Mouse (Mus musculus) lung, postnatal 0 days (tissue): ENCODE results near the gene Cdc42bpa. TPM values are rescaled to one million over a fixed set of nuclear protein-coding genes. Genes with fewer than 3 reads are reported as not detected.

Experiments
- ATAC-seq: fragments of 200-750 bp; cut with Nextera tagmentation; 2 replicates; pipeline ENCODE4 v1.8.0; 2017; ENCODE audit warnings: moderate library complexity
- DNase-seq: peaks from one replicate; pipeline ENCODE4 v3.0.0-alpha.2; 2016; ENCODE audit warnings: low spot score
- H3K27ac ChIP-seq: fragments of 300-500 bp; sonication (generic); 2 replicates; pipeline ENCODE4 v1.5.1; 2014; ENCODE audit warnings: antibody characterized with exemption, mild to moderate bottlenecking, low read length, mixed read lengths
- H3K27me3 ChIP-seq: fragments of 300-500 bp; sonication (generic); replicated peaks from 2 replicates; pipeline ENCODE4 v1.6.1; 2014; ENCODE audit warnings: low read length, mixed read lengths; ENCODE audit not compliant: insufficient read depth
- H3K36me3 ChIP-seq: fragments of 300-500 bp; sonication (generic); 2 replicates; pipeline ENCODE4 v1.6.1; 2014; ENCODE audit warnings: low read length, mixed read lengths; ENCODE audit not compliant: insufficient read depth
- H3K4me1 ChIP-seq: fragments of 300-500 bp; sonication (generic); 2 replicates; pipeline ENCODE4 v1.6.1; 2014; ENCODE audit warnings: antibody characterized with exemption, low read depth, low read length, mixed read lengths; ENCODE audit not compliant: insufficient read depth
- H3K4me2 ChIP-seq: fragments of 300-500 bp; sonication (generic); replicated peaks from 2 replicates; pipeline ENCODE4 v1.6.1; 2014; ENCODE audit warnings: low read depth, mild to moderate bottlenecking, low read length, moderate library complexity, mixed read lengths
- H3K4me3 ChIP-seq: fragments of 300-500 bp; sonication (generic); 2 replicates; pipeline ENCODE4 v1.5.1; 2014; ENCODE audit warnings: low read depth, low read length
- H3K9ac ChIP-seq: fragments of 300-500 bp; sonication (generic); replicated peaks from 2 replicates; pipeline ENCODE4 v1.6.1; 2014; ENCODE audit warnings: low read depth, mild to moderate bottlenecking
- H3K9me3 ChIP-seq: fragments of 300-500 bp; sonication (generic); 2 replicates; pipeline ENCODE4 v1.6.1; 2016; ENCODE audit warnings: low read length, mixed read lengths
- CTCF ChIP-seq: IDR thresholded peaks from 2 replicates; pipeline ENCODE4 v1.5.1; 2016; ENCODE audit warnings: antibody characterized with exemption, mild to moderate bottlenecking
- EP300 ChIP-seq: IDR thresholded peaks from 2 replicates; pipeline ENCODE4 v1.6.1; 2016; ENCODE audit warnings: antibody characterized with exemption, mild to moderate bottlenecking, control low read depth
- WGBS: fragments of 180-500 bp; shearing (Covaris S2); extraction: QIAGEN DNeasy Blood & Tissue Kit; methylation state at CpG from one replicate; pipeline ENCODE4 v1.1.7; 2014; 5-methylcytosine and 5-hydroxymethylcytosine counted together
- polyA plus RNA-seq: library from polyadenylated mRNA; unstranded; fragments of >200 nt; fragmentation: Nextera tagmentation; extraction: Ambion mirVana; gene quantifications from 2 replicates; pipeline ENCODE4 v1.2.1, GENCODE M21; 2015

The Cdc42bpa gene
- polyA plus RNA-seq, 1 experiment from 2014 or later: 17.9 TPM

GRCm38 (mm10) chr1:179982933-179983332 lies 22.7 kb downstream of the Cdc42bpa start:
- WGBS: 81% methylated on average over 1 of the region's 1 CpGs
- 0 out of 2 replicates have a peak, but pooled peaks cover 5% of the 10 kb centered on the region for H3K4me1 ChIP-seq
- no peak for TF ChIP-seq EP300
- TF ChIP-seq CTCF: no peak
- no peaks in the 10 kb centered on the region for H3K27me3 ChIP-seq
- no peak overlapping the region for H3K4me3 ChIP-seq
- no peak overlapping the region for H3K27ac ChIP-seq
- H3K4me2 ChIP-seq: no peak overlapping the region
- ATAC-seq (no peak), DNase-seq (no peak)
- H3K36me3 ChIP-seq: no peaks in the 10 kb centered on the region
- H3K9ac ChIP-seq: no peak overlapping the region
- H3K9me3 ChIP-seq: no peaks in the 10 kb centered on the region

DNA sequence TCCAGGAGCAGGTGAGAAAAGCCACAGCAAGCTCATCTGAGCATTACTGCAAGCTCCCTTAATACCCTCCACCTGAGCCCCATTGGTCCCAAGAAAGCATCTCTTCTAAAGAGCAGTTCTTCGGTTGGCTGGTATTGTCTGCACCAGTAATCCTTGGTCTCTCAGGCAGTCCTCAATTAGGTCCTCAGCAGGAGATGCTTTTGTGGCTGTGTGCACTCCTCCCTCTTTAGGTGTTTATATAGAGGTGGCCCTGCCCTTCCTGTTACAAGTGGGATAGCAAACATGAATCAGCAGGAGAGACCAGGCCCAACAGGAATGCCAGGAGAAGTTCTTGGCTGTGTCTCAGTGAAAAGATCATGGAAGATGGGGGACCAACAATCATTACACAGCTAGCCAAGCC lies 23.9 kb downstream of the Cdc42bpa start:
- Histone ChIP-seq H3K27me3 (no peaks in the 10 kb centered on the region), H3K4me1 (0 out of 2 replicates have a peak, but pooled peaks cover 5% of the 10 kb centered on the region), H3K9ac (no peak overlapping the region), H3K27ac (no peak overlapping the region), H3K36me3 (no peaks in the 10 kb centered on the region), H3K4me3 (no peak overlapping the region), H3K9me3 (no peaks in the 10 kb centered on the region), H3K4me2 (no peak overlapping the region)
- WGBS: 70% methylated on average over 1 of the region's 1 CpGs
- ATAC-seq (no peak), DNase-seq (no peak)
- TF ChIP-seq EP300: no peak
- TF ChIP-seq CTCF: no peak

GRCm38 (mm10) chr1:179991660-179992235 lies 31.5 kb downstream of the Cdc42bpa start:
- Histone ChIP-seq H3K9me3 (no peaks in the 10 kb centered on the region), H3K4me3 (no peak overlapping the region), H3K4me2 (0 out of 2 replicates have a peak overlapping the region, but pooled peaks have one; percentile 19), H3K27ac (no peak overlapping the region), H3K27me3 (no peaks in the 10 kb centered on the region), H3K9ac (no peak overlapping the region), H3K36me3 (no peaks in the 10 kb centered on the region), H3K4me1 (no peaks in the 10 kb centered on the region)
- TF ChIP-seq CTCF (no peak), EP300 (no peak)
- 30% methylated on average over 6 of the region's 6 CpGs for WGBS
- DNase-seq (no peak), ATAC-seq (no peak)

DNA sequence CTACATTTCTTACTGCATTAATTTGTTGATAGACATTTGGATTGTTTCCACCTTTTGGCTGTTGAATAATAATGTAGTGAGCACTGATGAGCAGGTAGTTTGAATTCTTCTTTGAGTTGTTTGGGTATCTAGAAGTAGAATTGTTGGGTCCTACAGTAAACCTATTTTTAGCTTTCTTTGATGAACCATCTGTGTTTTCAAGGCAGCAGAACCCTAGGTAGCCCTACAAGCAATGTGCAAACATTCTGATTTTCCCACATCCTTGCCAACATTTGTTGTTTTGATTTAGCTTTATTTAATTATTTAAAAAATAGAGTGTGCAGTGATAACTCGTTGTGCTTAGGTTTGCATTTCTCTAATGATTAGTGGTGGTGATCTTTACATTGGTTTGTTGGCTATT lies 32.0 kb downstream of the Cdc42bpa start:
- no peaks in the 10 kb centered on the region for H3K9me3 ChIP-seq
- DNase-seq (no peak), ATAC-seq (no peak)
- no peak for TF ChIP-seq CTCF
- no peak for TF ChIP-seq EP300
- no peaks in the 10 kb centered on the region for H3K36me3 ChIP-seq
- 50% methylated on average over 1 of the region's 1 CpGs for WGBS
- no peaks in the 10 kb centered on the region for H3K4me1 ChIP-seq
- no peak overlapping the region for H3K4me3 ChIP-seq
- no peak overlapping the region for H3K9ac ChIP-seq
- H3K27me3 ChIP-seq: no peaks in the 10 kb centered on the region
- H3K4me2 ChIP-seq: no peak overlapping the region
- no peak overlapping the region for H3K27ac ChIP-seq

GRCm38 (mm10) chr1:180008057-180008456 lies 47.8 kb downstream of the Cdc42bpa start:
- H3K27ac ChIP-seq: no peak overlapping the region
- ATAC-seq (no peak), DNase-seq (peak; percentile 31)
- no peak overlapping the region for H3K4me2 ChIP-seq
- TF ChIP-seq EP300 (no peak), CTCF (peak; percentile 56)
- H3K27me3 ChIP-seq: no peaks in the 10 kb centered on the region
- H3K9me3 ChIP-seq: no peaks in the 10 kb centered on the region
- H3K36me3 ChIP-seq: no peaks in the 10 kb centered on the region
- no peak overlapping the region for H3K4me3 ChIP-seq
- H3K9ac ChIP-seq: no peak overlapping the region
- H3K4me1 ChIP-seq: no peaks in the 10 kb centered on the region

DNA sequence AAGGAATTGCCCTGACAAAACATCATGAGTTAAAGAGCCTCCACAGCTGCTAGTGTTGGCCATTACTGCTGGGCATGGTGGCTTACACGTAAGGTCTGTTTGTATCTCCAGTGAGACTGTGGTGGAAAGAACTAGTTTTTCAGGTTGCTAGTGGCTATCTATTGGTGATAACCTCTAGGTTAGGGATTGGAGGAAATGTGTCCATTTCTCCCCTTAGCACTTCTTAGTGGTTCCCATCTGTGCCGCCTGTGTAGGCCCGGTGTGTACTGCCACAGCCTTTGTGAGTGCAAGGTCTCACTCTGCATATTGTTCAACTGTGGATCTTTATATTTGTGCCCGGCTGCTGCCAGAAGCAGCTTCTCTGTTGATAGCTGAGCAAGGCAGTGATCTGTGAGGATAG lies 53.2 kb downstream of the Cdc42bpa start:
- ATAC-seq (no peak), DNase-seq (no peak)
- H3K27ac ChIP-seq: no peak overlapping the region
- H3K4me3 ChIP-seq: no peak overlapping the region
- WGBS: 81% methylated on average over 4 of the region's 4 CpGs
- no peaks in the 10 kb centered on the region for H3K27me3 ChIP-seq
- no peaks in the 10 kb centered on the region for H3K4me1 ChIP-seq
- no peak overlapping the region for H3K4me2 ChIP-seq
- H3K9me3 ChIP-seq: no peaks in the 10 kb centered on the region
- no peaks in the 10 kb centered on the region for H3K36me3 ChIP-seq
- no peak for TF ChIP-seq CTCF
- TF ChIP-seq EP300: no peak
- no peak overlapping the region for H3K9ac ChIP-seq

- Histone ChIP-seq H3K9me3 (no peaks in the 10 kb centered on the region), H3K9ac (no peak overlapping the region), H3K4me1 (no peaks in the 10 kb centered on the region), H3K27me3 (no peaks in the 10 kb centered on the region), H3K4me2 (no peak overlapping the region), H3K27ac (no peak overlapping the region), H3K4me3 (no peak overlapping the region), H3K36me3 (no peaks in the 10 kb centered on the region)
- TF ChIP-seq EP300 (no peak), CTCF (no peak)
- WGBS: 87% methylated on average over 1 of the region's 2 CpGs
- DNase-seq (no peak), ATAC-seq (no peak)
These were observed 57.9 kb downstream of the Cdc42bpa start for GRCm38 (mm10) chr1:180018218-180018617.
